Mouse (Mus musculus) thymus, postnatal 36 days (tissue): Measurements from ENCODE around the gene Itfg1.
"Not testable (repeated sequence)": the region's sequence is repeated elsewhere in the genome, so short reads cannot be mapped to it uniquely, and the experiment has no call there.

Source experiments
- DNase-seq, 2 experiments: peaks; one replicate each; pipeline ENCODE4 v3.0.0; 2022; ENCODE audit warnings: mixed read lengths in 2 of 2

The Itfg1 gene

GRCm38 (mm10) chr8:85840657-85841488, at the start of gene Itfg1, which contains the start of gene Phkb:
TSS of gene Itfg1 (minus strand) at chr8:85840921.
TSS of gene Phkb (plus strand) at chr8:85840959.
- peak; percentile 92 for DNase-seq

GRCm38 (mm10) chr8:85884811-85885210, 44.1 kb upstream of the Itfg1 start:
- DNase-seq, result no peak

- DNase-seq, result no peak
Measured at GRCm38 (mm10) chr8:85879624-85880023, 38.9 kb upstream of the Itfg1 start.

GRCm38 (mm10) chr8:85877976-85878375, 37.3 kb upstream of the Itfg1 start:
- no peak for DNase-seq

- no peak for DNase-seq
Measured at GRCm38 (mm10) chr8:85871660-85872059, 30.9 kb upstream of the Itfg1 start.

- DNase-seq, result no peak
Measured at GRCm38 (mm10) chr8:85862381-85862780, 21.7 kb upstream of the Itfg1 start.

GRCm38 (mm10) chr8:85860612-85861011, 19.9 kb upstream of the Itfg1 start:
- DNase-seq, result no peak

GRCm38 (mm10) chr8:85857227-85857896, 16.6 kb upstream of the Itfg1 start:
- DNase-seq, result not testable (repeated sequence)

GRCm38 (mm10) chr8:85854220-85855123, 13.8 kb upstream of the Itfg1 start:
- DNase-seq, result no peak

- DNase-seq, result no peak
Measured at GRCm38 (mm10) chr8:85845887-85846286, 5.2 kb upstream of the Itfg1 start.

GRCm38 (mm10) chr8:85841489-85841795, 721 bp upstream of the Itfg1 start:
- no peak for DNase-seq

GRCm38 (mm10) chr8:85839916-85840656, 635 bp downstream of the Itfg1 start:
- no peak for DNase-seq

- DNase-seq, result no peak
Measured at GRCm38 (mm10) chr8:85813621-85814020, 27.1 kb downstream of the Itfg1 start.

- DNase-seq, result no peak
Measured at GRCm38 (mm10) chr8:85801408-85801807, 39.3 kb downstream of the Itfg1 start.

GRCm38 (mm10) chr8:85800164-85800563, 40.6 kb downstream of the Itfg1 start:
- DNase-seq, result no peak

GRCm38 (mm10) chr8:85796392-85796791, 44.3 kb downstream of the Itfg1 start:
- not testable (repeated sequence) for DNase-seq

- DNase-seq, result no peak
Measured at GRCm38 (mm10) chr8:85788341-85788740, 52.4 kb downstream of the Itfg1 start.

GRCm38 (mm10) chr8:85787909-85788308, 52.8 kb downstream of the Itfg1 start:
- DNase-seq, result no peak

- DNase-seq, result no peak
Measured at GRCm38 (mm10) chr8:85785506-85785905, 55.2 kb downstream of the Itfg1 start.

- no peak for DNase-seq
Measured at GRCm38 (mm10) chr8:85783871-85784270, 56.9 kb downstream of the Itfg1 start.

- DNase-seq, result no peak
Measured at GRCm38 (mm10) chr8:85780091-85780490, 60.6 kb downstream of the Itfg1 start.

GRCm38 (mm10) chr8:85745053-85745452, 95.7 kb downstream of the Itfg1 start:
- DNase-seq, result no peak
